Mouse (Mus musculus): ENCODE results near the gene Fdxr. TPM values are rescaled to one million over a fixed set of nuclear protein-coding genes. Genes with fewer than 3 reads are reported as not detected.
A peak's percentile ranks its signal among the peaks of the same experiment; 100 is the strongest.

Gene Fdxr
- polyA plus RNA-seq, 1 experiment, result 11.6 TPM

- Histone ChIP-seq H3K36me3 (ENCODE audit: control insufficient read depth, insufficient read depth, low read length, poor library complexity, severe bottlenecking) (no peaks in the 10 kb centered on the region), H3K27me3 (ENCODE audit: control insufficient read depth, insufficient read depth, low read length, poor library complexity, severe bottlenecking) (no peaks in the 10 kb centered on the region), H3K27ac (ENCODE audit: insufficient read depth, low read length) (no peak overlapping the region), H3K9ac (ENCODE audit: low read depth, poor library complexity, severe bottlenecking) (no peak overlapping the region), H3K4me3 (ENCODE audit: low read depth, low read length) (no peak overlapping the region), H3K9me3 (replicated peaks; ENCODE audit: control insufficient read depth, insufficient read depth, low read length, poor library complexity, severe bottlenecking) (no peaks in the 10 kb centered on the region), H3K4me1 (ENCODE audit: control insufficient read depth, insufficient read depth, low read length) (peaks cover 5% of the 10 kb centered on the region)
- no peak for TF ChIP-seq EP300 (IDR thresholded peaks at IDR 0.05; ENCODE audit: insufficient read depth, low read depth, low read length)
- no peak for TF ChIP-seq POLR2A (IDR thresholded peaks at IDR 0.05; ENCODE audit: insufficient read depth, low read length)
- TF ChIP-seq CTCF (IDR thresholded peaks at IDR 0.05; ENCODE audit: low read depth, low read length), result no peak
Measured at GRCm38 (mm10) chr11:115225301-115225700, 51.5 kb downstream of the Fdxr start.

DNA sequence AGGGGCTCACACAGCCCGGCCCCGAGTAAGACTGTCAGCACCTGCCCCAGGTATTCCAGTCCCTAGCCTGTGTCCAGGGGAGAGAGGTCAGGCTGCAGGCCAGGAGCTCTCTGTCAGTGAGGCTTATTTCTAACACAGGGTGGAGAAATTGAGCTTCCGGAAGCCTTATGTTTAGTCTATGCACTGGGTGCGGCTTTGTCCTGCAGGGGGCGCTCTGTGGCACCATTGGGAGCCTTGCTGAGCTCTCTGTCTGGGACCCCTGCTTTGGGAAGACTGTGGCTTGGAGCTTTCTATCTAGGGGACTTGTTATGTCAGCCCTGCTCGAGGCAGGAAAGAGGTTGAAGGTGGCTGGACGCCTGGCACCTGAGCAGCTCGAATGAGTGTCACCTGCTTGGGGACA lies 52.0 kb downstream of the Fdxr start:
- Histone ChIP-seq H3K4me3 (ENCODE audit: low read depth, low read length) (no peak overlapping the region), H3K27ac (ENCODE audit: insufficient read depth, low read length) (no peak overlapping the region), H3K36me3 (ENCODE audit: control insufficient read depth, insufficient read depth, low read length, poor library complexity, severe bottlenecking) (no peaks in the 10 kb centered on the region), H3K27me3 (ENCODE audit: control insufficient read depth, insufficient read depth, low read length, poor library complexity, severe bottlenecking) (no peaks in the 10 kb centered on the region), H3K4me1 (ENCODE audit: control insufficient read depth, insufficient read depth, low read length) (peaks cover 5% of the 10 kb centered on the region), H3K9ac (ENCODE audit: low read depth, poor library complexity, severe bottlenecking) (no peak overlapping the region), H3K9me3 (replicated peaks; ENCODE audit: control insufficient read depth, insufficient read depth, low read length, poor library complexity, severe bottlenecking) (no peaks in the 10 kb centered on the region)
- TF ChIP-seq POLR2A (IDR thresholded peaks at IDR 0.05; ENCODE audit: insufficient read depth, low read length) (no peak), CTCF (IDR thresholded peaks at IDR 0.05; ENCODE audit: low read depth, low read length) (peak; percentile 84)

DNA sequence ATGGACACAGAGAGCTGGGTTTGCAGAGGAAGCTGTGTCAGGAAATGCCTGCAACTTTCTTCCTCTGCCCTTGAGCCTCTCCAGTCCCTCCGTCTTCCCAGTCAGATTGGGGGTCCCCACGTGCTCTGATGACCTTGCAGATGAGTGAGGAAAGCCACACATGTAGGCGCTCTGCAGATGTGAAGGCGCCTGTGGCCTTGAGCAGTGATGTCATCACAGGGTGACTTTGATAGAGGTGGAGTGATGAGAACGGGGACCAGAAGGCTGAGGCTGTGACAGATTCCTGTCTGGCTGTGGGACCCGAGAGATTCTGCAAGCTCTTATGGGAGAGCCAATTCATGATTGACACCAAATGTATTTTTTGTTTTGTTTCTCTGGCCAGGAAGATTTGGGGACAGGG lies 53.0 kb downstream of the Fdxr start:
- Histone ChIP-seq H3K27ac (ENCODE audit: insufficient read depth, low read length) (no peak overlapping the region), H3K9ac (ENCODE audit: low read depth, poor library complexity, severe bottlenecking) (no peak overlapping the region), H3K4me1 (ENCODE audit: control insufficient read depth, insufficient read depth, low read length) (peaks cover 3% of the 10 kb centered on the region), H3K36me3 (ENCODE audit: control insufficient read depth, insufficient read depth, low read length, poor library complexity, severe bottlenecking) (no peaks in the 10 kb centered on the region), H3K9me3 (replicated peaks; ENCODE audit: control insufficient read depth, insufficient read depth, low read length, poor library complexity, severe bottlenecking) (no peaks in the 10 kb centered on the region), H3K4me3 (ENCODE audit: low read depth, low read length) (no peak overlapping the region), H3K27me3 (ENCODE audit: control insufficient read depth, insufficient read depth, low read length, poor library complexity, severe bottlenecking) (no peaks in the 10 kb centered on the region)
- no peak for TF ChIP-seq POLR2A (IDR thresholded peaks at IDR 0.05; ENCODE audit: insufficient read depth, low read length)

GRCm38 (mm10) chr11:115223451-115223850 lies 53.4 kb downstream of the Fdxr start:
- H3K27me3 ChIP-seq (ENCODE audit: control insufficient read depth, insufficient read depth, low read length, poor library complexity, severe bottlenecking), result no peaks in the 10 kb centered on the region

DNA sequence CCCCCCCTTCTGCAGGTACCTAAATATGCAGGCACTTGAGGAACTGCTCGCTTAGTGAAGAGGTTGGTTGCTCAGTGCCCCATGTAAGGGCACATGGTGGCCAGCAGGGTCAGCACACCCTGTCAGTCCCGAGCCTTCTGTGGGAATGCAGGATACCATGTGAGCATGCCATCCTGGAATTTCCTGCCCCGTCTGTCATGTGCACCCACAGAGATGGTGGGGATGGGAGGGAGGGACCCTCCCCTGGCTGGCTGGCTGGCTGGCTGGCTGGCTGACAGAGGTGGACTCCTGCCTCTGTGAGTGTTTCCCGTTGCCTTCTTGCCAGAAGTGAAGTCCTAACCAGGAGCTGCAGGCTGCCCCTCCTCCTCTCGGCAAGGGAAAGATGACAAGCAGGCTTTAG lies 54.3 kb downstream of the Fdxr start:
- H3K9ac ChIP-seq (ENCODE audit: low read depth, poor library complexity, severe bottlenecking), result no peak overlapping the region
- TF ChIP-seq CTCF (IDR thresholded peaks at IDR 0.05; ENCODE audit: low read depth, low read length) (no peak), POLR2A (IDR thresholded peaks at IDR 0.05; ENCODE audit: insufficient read depth, low read length) (no peak), EP300 (IDR thresholded peaks at IDR 0.05; ENCODE audit: insufficient read depth, low read depth, low read length) (no peak)
- H3K27me3 ChIP-seq (ENCODE audit: control insufficient read depth, insufficient read depth, low read length, poor library complexity, severe bottlenecking), result no peaks in the 10 kb centered on the region
- no peak overlapping the region for H3K4me3 ChIP-seq (ENCODE audit: low read depth, low read length)
- peaks cover 2% of the 10 kb centered on the region for H3K4me1 ChIP-seq (ENCODE audit: control insufficient read depth, insufficient read depth, low read length)
- H3K27ac ChIP-seq (ENCODE audit: insufficient read depth, low read length), result no peak overlapping the region
- H3K9me3 ChIP-seq (replicated peaks; ENCODE audit: control insufficient read depth, insufficient read depth, low read length, poor library complexity, severe bottlenecking), result no peaks in the 10 kb centered on the region
- no peaks in the 10 kb centered on the region for H3K36me3 ChIP-seq (ENCODE audit: control insufficient read depth, insufficient read depth, low read length, poor library complexity, severe bottlenecking)

More at GRCm38 (mm10) chr11:115223451-115223850, 53.4 kb downstream of the Fdxr start:
- TF ChIP-seq CTCF (IDR thresholded peaks at IDR 0.05; ENCODE audit: low read depth, low read length), result no peak
- no peak for TF ChIP-seq EP300 (IDR thresholded peaks at IDR 0.05; ENCODE audit: insufficient read depth, low read depth, low read length)
- no peak for TF ChIP-seq POLR2A (IDR thresholded peaks at IDR 0.05; ENCODE audit: insufficient read depth, low read length)
- H3K4me3 ChIP-seq (ENCODE audit: low read depth, low read length), result no peak overlapping the region
- H3K4me1 ChIP-seq (ENCODE audit: control insufficient read depth, insufficient read depth, low read length), result peaks cover 3% of the 10 kb centered on the region
- no peaks in the 10 kb centered on the region for H3K36me3 ChIP-seq (ENCODE audit: control insufficient read depth, insufficient read depth, low read length, poor library complexity, severe bottlenecking)
- H3K9ac ChIP-seq (ENCODE audit: low read depth, poor library complexity, severe bottlenecking), result no peak overlapping the region
- no peaks in the 10 kb centered on the region for H3K9me3 ChIP-seq (replicated peaks; ENCODE audit: control insufficient read depth, insufficient read depth, low read length, poor library complexity, severe bottlenecking)
- H3K27ac ChIP-seq (ENCODE audit: insufficient read depth, low read length), result no peak overlapping the region

DNA sequence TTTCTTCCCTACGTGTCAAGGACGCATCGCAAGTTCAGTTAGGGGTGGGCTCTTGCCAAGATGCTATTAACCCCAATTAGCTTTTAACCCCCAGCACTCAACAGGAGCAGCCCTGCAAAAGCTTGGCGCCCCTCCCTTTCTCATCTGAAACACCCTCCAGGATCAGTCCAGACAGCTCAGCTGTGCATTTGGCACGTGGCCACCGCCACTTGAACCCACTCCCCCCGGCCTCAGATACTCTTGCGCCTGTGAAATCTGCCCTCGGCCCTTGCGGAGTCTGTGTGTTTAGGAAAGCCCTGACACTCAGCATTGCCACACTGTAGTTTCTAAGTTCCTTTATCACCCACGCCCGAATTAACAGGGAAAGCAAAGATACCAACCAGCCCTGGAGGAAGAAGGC lies 54.8 kb downstream of the Fdxr start:
- no peak overlapping the region for H3K9ac ChIP-seq (ENCODE audit: low read depth, poor library complexity, severe bottlenecking)
- no peak for TF ChIP-seq EP300 (IDR thresholded peaks at IDR 0.05; ENCODE audit: insufficient read depth, low read depth, low read length)
- TF ChIP-seq POLR2A (IDR thresholded peaks at IDR 0.05; ENCODE audit: insufficient read depth, low read length), result no peak
- no peak for TF ChIP-seq CTCF (IDR thresholded peaks at IDR 0.05; ENCODE audit: low read depth, low read length)
- H3K27ac ChIP-seq (ENCODE audit: insufficient read depth, low read length), result no peak overlapping the region
- peaks cover 2% of the 10 kb centered on the region for H3K4me1 ChIP-seq (ENCODE audit: control insufficient read depth, insufficient read depth, low read length)
- no peaks in the 10 kb centered on the region for H3K36me3 ChIP-seq (ENCODE audit: control insufficient read depth, insufficient read depth, low read length, poor library complexity, severe bottlenecking)
- no peak overlapping the region for H3K4me3 ChIP-seq (ENCODE audit: low read depth, low read length)
- no peaks in the 10 kb centered on the region for H3K27me3 ChIP-seq (ENCODE audit: control insufficient read depth, insufficient read depth, low read length, poor library complexity, severe bottlenecking)
- no peaks in the 10 kb centered on the region for H3K9me3 ChIP-seq (replicated peaks; ENCODE audit: control insufficient read depth, insufficient read depth, low read length, poor library complexity, severe bottlenecking)
